Mouse (Mus musculus) gastrocnemius, adult 18-20 months (tissue): ENCODE data around the gene Larp4b. TPM values are rescaled to one million over a fixed set of nuclear protein-coding genes. Genes with fewer than 3 reads are reported as not detected.
A peak's percentile ranks its signal among the peaks of the same experiment; 100 is the strongest.
"Not testable (repeated sequence)": the region's sequence is repeated elsewhere in the genome, so short reads cannot be mapped to it uniquely, and the experiment has no call there.

ENCODE experiments used
- DNase-seq: peaks from one replicate; pipeline ENCODE4 v3.0.0; 2021; ENCODE audit warnings: low spot score
- long read RNA-seq, 2 experiments: library from polyadenylated mRNA; stranded (forward); transcript quantifications; one replicate each; pipeline ENCODE4 v2.0.0; 2021
- total RNA-seq, 2 experiments: library from RNA; stranded (reverse); gene quantifications; 2 replicates each; pipeline ENCODE4 v1.2.3; 2021

The Larp4b gene
- total RNA-seq = 10 to 100 TPM; 59.5 to 64.6 TPM
- long read RNA-seq, experiment 1, full-length matches to known transcripts = 14 of 41 reads
- long read RNA-seq, experiment 1, partial matches to known transcripts = 22 of 41 reads
- long read RNA-seq, experiment 1, other reads (novel, unspliced or antisense) = 5 of 41 reads
- long read RNA-seq, experiment 2, full-length matches to known transcripts = 9 of 32 reads
- long read RNA-seq, experiment 2, partial matches to known transcripts = 17 of 32 reads
- long read RNA-seq, experiment 2, other reads (novel, unspliced or antisense) = 6 of 32 reads

DNA sequence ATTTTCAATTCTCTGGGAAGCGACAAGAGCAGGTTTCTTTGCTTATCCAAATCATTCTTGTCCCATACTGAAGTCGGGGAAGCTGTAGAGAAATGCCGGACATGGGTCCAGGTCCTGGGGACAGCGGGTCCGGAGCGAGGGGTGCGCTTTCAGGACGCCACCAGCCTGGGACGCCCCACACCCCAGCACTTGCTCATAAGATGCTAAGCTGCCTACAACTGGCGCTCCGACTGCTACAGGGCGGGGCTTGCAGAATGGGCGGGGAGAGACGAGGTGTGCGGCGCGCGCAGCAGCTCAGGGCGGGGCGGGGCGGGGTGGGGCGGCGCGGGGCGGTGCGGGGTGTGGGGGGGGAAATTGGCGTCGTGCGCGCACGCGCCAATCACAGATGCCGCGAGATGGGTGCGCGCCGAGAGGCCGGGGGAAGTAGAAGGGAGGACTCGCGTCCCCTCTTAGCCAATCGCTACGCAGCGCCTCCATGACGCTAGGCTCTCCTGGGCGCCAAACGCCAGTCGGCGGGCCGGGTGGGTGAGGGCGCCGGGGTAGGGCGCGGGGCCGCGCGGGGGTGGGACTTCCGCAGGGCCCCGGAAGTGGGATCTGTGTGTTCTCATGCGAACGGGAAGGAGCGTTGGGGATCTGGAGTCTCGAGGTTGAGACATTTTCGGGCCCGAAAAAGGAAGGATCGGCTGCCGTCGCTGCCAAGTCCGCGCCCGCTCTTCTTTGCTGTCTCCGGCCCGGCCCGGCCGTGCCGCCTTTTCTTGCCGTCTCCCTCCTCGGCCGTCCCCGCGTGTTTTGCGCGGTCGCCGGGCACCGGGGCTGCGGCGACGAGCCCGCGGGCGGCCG lies at the start of gene Larp4b:
Gene Larp4b (plus strand): TSS at position 566 of the 840 bp plus-strand sequence.
- peak; percentile 98 for DNase-seq

DNA sequence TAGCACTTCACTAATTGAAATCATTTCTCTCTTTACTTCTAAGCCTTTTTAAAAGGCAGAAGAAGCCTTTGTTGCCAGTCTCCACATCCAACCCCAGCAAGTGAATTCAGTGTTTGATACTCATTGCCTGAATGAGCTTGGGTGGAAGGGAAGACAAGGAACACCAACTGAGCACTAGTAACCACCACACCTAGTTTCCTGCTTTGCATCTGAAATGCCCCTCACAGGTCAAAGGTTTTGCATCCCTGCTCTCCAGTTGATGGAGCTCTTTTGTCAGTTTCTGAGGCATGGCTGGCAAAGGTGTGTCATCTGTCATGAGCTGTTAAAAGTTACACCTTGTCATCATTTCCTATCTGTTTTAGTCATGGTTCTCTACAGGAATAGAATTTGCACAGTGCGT lies 49.0 kb upstream of the Larp4b start:
- DNase-seq = no peak

DNA sequence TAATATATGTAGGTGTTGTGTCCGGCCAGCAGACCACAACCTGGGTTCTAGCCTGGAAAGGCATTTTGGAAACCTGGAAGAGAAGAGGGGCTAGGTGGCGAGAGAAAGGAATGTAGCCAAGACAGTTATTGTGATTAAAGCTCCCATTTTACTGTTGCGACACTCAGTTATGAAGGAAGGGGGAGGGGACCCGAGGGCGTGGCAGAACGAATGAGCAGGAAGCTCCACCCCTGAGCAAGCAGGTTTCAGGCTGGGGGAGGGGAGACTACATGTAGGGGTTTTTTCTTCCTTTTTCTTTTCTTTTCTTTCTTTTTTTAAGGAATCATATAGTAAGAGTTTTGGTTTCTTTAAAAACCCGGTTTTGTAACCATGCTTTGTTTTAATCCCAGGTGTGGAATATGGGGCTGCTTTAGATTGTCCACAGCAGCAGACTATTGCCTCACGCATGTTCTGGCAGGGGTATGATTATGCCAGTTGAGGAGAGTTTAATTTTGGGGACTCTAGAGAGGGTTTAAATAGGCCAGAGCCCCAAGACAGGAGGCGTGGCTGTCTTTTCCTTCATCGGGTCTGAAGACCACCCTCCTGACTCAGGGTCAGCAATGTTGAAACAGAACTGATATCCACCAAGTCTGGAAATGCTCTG lies 41.5 kb upstream of the Larp4b start:
- DNase-seq = not testable (repeated sequence)

DNA sequence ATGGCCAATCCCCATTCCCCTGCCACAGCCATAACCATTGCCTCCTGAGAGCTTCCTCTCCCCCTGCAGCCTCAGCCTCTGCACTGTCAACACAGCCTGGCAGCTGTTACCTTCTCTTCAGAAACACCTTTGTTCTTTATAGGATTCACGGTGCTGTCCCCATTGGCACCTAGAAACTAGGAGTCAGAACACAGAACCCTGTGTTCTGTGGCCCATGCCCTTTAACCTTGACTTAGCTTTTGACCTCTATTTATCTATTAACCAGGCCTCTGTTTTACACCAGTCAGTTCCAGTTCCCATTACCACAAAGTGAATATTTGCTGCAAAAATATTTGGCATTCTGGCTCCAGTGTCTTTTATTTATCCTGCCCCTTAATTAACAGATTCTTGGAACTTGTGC lies 36.4 kb upstream of the Larp4b start:
- no peak for DNase-seq

DNA sequence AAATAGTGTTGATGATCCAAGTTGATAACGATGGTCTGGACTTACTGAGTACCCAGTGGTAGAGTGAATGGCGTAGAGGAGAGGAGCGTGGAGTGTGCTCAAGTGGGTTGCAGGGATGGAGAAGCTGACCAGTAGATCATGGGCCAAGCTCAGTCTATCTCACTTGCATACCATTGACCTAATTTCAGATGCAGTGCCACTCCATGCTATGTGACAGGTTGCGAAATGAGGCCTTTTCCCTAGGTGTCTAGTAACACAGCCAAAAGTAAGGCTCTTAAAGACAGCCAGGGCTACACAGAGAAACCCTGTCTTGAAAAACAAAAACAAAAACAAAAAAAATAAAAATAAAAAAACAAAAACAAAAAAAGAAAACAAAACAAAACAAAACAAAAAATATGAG lies 35.0 kb upstream of the Larp4b start:
- no peak for DNase-seq

DNA sequence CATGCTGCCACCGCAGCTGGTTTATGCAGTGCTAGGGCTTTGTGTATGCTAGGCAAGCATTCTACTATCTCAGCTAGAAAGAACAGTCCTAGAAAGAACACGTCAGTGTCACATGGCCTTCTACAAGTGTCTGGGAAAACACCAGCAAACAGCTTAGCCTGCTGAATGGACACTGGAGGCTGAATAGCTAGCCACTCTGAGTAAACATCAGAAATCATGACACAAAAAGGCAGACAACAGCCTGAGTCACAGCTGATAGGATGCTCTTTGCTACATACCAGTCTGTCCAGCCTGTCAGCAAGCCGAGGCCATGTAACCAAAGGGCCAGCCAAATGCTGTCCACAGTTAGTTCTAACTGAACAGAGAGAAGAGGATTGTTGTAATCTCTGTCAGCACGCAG lies 32.3 kb upstream of the Larp4b start:
- DNase-seq = no peak

DNA sequence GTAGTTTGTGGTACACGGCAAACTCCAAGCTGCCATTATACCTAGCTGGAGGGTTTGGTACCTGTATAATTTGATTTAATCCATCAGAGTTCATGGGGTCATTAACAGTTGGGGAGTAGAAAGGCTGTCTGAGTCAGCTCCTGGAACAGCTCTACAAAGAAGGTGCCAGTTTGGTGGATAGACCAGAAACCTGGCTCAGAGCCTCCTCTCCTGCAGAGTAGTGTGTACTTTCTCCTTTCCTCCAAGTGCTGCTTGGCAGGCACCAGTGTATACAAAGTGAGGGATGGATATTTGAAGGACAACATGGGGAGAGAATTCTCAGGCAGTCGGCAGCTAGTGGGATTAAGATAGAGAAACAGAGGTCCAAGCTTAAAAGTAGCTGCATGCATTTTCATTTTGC lies 29.5 kb upstream of the Larp4b start:
- DNase-seq = no peak

DNA sequence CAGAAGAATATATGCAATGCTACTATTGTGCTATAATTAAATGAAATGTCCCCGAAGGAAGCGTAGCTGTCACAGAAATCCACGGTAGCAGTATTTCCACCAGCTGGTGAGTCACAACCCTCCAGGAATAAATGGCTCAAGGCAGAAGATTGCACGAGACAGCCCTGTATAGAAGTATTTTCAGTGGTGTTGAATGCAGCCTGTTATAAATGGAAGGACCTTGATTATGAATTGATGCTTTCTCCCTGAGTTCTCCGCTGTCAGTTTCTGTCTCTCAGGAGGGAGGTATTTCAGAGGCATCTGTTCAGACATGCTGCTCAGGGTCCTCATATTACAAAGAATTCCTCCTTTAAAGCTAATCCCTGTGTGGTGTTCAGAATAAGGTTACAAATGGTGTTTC lies 27.6 kb upstream of the Larp4b start:
- no peak for DNase-seq

DNA sequence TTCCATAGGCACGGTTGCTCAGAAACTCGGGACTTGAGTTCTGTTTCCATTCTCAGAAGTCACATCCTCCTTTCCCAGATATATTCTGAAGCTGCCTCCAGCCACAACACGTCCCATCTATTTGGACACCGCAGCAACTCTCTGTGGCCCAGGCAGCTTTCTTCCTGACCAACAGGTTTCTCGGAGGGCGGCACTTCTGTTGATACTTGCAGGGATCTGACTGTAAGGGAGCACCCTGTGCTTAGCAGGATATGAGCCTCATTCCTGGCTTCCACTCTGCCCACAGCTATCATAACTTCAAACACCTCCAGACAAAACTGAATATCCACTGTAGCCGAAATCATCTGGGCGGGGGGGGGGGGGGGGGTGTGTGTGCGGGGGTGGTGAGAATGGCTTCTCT lies 22.7 kb upstream of the Larp4b start:
- DNase-seq = no peak

DNA sequence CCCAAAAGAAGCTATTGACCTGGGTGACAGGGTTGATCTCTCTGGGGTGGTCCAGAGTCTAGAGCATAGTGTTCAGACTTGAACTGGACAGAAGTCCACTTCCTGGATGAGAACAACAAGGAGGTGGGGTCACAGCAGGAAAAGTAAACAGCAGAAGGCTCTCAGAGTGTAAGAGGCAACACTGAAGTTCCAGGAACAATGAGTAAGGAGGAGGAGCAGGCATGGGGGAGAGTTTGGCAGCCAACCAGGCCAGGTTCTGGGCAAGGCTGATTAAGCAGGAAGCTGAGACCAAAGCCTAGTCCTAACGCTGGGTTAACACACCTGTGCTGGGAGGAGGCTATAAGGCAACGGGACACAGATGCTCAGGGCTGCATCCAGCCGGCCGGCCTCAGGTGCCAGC lies 19.9 kb upstream of the Larp4b start:
- no peak for DNase-seq

DNA sequence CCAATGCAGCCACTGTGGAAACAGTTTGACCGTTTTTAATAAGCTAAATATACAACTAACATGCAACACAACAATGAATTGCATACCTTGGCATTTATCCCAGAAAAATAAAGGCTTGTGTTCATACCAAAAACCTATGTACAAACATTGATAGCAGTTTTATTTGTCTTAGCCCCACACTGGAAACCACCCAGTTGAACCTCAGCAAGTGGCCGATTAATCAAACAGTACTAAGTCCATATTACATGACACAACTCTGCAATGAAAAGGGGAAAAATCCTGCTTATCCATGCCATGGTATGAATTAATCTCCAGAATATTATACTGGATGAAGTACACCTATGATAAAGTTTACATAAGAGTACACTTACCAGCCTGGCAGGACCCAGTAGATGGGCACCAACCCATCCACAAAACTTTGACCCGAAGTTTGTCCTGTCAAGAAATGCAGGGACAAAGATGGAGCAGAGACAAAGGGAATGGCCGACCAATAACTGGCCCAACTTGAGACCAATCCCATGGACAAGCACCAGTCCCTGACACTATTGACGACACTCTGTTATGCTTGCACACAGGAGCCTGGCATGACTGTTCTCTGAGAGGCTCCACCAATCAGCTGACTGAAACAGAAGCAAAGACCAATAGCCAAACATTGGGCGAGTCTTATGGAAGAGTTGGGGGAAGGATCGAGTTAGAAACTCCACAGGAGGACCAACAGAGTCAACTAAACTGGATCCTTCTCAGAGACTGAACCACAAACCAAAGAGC lies 17.7 kb upstream of the Larp4b start:
- DNase-seq = no peak

DNA sequence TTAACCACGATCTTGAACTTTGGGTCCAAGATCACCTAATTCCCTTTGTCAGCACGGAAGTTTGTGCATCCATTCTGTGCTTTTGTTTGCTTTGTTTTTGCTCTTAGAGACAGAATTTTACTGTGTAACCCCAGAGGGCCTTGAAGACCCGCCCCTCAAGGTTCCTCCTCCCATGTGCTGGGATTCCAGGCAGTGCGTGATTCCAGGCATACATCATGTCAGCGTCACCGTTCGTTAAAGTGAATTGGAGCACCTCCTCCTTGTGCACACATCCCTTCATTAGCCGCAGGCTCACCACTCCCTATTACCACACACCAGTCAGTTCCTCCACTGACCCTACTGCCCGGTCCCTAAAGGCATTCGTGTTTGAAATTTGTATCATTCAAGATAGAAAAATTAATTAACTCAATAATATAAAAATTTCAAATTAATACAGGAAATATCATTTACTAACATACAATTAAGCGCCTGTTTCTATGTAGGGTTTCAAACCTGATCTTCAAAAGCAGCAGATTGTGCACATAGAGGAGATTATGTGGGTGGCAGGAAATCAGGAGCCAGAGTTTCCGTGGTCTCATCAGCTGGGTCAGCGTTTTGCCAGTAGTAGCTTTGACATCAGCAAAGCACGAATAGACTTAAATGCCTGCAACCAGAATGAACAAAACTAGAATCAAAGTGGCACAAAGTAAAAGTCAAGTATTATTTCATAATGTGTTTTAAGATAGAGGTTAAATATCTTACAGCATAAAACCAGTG lies 11.4 kb upstream of the Larp4b start:
- DNase-seq = no peak

DNA sequence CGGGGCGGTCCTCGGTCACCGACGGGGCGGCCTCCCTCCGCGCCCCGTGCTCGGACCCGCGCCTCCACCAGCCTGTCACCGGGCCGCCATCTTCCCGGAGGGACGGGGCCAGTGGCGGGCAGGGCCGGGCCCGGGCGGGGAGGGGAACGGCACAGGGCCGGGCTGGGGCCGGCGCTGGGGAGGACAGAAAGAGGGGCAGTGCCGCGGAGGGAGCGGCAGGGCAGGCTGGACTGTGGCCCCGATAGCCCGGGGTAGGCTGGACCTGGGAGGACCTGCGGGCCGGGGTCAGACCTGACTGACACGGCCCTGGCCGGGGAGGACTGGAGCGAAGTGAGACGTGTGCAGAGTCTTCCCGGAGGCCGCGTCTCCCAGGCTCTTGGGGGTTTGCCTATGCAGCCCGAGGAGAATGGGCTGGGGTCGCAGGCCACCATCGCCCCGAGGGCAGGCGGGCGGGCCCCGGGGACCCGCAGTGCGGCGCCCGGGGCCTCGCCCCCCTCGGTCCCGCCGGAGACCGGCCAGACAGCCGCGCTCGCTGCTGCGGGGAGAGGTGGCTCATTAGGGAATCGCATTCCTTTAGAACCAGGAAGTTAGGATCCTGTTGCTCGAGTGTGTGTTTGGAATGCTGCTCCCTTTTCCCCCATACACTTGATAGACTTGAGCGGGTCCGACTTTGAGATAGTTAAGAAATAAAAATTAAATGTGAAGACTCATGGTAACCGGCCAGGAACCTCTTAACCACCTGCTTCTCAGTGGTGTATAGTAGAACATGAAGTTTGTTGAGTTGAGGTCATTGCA lies 702 bp downstream of the Larp4b start:
- DNase-seq = no peak

DNA sequence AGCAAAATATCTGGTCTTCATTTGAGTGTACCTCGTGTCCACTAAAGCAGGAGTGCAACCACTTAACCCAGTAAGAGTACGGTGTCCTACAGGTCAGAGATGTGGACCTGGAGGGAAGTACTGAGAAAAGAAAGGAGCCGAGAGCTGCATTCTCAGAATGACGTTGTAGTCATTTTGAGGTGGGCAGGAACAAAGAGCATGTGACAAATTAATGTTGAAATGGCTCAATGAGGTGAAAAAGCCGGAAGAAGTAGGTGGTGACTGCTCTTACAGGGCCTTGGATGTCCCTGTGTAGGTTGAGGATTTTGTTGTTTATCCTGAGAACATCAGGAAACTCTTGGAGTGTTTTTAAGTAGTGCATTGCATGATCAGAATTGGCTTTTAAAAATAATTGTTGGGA lies 5.6 kb downstream of the Larp4b start:
- no peak for DNase-seq

DNA sequence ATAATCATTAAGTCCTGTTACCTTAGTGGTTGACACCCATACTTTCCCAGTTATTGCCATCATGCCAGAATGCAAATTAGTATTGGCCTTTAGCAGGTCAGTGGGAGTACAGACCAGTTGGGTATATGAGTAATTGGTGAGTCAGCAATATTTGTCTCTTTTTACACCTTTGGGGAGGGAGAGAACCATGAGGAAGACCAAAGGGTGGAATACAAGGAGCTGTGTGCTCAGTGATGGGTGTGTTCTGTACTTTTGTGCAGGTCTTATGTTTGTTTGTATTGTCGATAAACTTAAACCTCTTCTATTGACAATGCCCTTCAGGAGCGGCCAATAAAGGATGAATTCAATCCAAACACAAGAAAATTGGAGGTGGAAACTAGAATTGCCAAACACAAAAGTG lies 6.8 kb downstream of the Larp4b start:
- DNase-seq = no peak

DNA sequence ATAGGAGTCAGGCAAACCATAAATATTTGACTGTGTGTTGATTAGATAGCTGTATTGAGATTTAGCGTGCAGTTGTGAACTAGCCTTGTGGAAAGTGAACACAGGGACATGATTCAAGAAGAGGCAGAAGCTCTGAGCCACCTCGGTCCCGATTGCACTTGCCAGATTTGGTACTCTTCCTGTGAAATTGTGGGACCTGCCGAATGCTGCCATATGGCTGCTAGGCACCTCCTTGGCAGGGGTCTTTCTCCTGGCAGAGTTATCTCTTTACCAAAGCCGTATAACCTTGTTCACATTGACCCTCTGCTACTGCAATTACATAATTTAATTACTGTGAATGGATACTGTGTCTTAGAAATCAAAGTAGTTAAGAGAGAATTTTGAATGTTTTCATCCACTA lies 12.6 kb downstream of the Larp4b start:
- DNase-seq = no peak

DNA sequence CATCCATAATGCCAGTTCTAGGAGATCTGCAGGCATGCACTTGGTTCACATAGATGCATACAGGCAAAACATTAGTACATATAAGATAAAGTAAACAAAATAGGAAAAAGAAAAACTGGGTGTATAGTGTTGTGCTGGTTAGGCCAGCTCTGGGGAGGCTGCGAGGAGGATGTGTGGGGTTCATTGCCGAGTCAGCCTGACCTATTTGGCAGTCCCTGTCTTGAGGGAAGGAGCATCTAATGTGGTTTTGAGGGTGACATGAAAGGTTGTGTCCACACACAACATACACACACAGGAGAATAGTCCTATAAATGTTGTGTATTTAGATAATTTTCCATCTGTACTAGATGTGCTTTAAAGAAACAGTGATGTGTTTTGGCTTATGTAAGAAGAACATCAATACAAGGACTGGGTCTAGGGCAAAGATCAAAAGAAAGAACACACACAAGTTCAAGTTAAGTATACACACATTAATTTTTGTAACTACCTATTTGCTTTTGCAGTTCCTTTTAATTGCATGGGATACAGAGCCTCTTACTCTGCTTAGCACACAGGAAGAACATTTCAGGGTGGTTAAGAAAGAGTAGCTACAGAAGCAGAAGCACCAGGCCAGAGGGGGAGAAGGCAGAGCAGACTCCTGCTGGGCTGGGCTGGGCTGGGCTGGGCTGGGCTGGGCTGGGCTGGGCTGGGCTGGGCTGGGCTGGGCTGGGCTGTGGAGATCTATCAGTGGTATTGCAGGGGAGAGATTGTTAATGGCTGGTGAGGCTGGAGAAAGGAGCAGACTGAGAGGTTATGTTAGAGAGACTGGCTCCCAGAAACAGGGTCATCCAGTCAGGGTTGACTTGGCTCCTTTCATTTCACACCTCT lies 13.5 kb downstream of the Larp4b start:
- no peak for DNase-seq

DNA sequence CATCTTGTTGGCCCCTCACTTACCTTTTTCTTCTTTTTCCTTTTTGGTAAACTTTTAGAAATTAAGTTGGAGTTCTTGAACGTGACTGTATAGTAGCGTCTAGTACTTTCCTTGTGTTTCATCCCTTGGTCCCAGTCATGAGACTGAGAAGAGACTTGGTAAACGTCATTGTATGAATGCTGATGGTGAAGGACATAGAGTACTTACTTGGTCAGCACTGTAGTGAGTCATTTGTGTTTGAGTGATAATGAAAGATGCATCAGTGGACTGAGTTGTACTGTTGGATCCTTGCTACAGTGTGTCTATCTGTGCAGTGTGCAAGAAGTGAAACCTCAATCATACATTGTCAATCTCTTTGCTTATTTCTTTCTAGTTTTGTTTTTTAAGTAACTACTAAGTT lies 20.1 kb downstream of the Larp4b start:
- DNase-seq = no peak

DNA sequence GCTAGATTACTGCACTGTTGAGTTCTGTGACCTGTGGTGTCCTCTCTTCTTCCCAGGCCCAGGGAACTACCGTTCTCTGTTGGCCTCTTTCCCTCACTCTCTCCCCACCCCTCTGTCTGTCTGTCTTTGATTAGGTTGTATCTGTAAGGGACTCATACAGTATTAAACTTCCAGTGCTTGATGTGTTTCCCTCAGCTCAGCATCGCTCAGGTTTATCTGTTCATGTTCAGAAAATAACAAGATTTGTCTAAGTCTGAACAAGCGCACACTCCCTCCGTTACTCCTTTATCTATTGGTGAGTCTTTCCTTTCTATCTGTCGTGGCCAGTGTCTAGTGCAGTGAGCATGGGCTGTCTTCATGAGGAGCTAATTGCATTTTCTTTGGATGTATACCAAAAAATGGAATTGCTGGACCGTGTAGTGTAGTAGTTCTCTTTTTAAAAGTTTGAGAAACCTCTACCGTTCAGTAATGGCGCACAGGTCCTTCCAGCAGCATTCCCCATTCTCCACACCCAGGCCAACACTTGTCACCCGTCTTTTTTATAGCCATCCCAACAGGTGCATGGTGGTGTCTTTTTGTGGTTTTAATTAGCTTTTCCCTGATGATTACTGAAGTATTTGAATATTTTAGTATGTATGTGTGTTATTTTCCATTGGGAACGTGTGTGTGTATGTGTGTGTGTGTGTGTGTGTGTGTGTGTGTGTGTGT lies 27.3 kb downstream of the Larp4b start:
- no peak for DNase-seq
